Mouse (Mus musculus) CD4-positive, CD25-positive, alpha-beta regulatory T cell, adult 2 months (primary cell): ENCODE measurements around the gene Ino80d.

Experiments
- DNase-seq: peaks from one replicate; pipeline ENCODE4 v3.0.0-alpha.2; 2012; ENCODE audit warnings: low read depth, low spot score

Gene Ino80d

GRCm38 (mm10) chr1:62991021-62991420, 123.4 kb downstream of the Ino80d start:
- no peak for DNase-seq

DNA sequence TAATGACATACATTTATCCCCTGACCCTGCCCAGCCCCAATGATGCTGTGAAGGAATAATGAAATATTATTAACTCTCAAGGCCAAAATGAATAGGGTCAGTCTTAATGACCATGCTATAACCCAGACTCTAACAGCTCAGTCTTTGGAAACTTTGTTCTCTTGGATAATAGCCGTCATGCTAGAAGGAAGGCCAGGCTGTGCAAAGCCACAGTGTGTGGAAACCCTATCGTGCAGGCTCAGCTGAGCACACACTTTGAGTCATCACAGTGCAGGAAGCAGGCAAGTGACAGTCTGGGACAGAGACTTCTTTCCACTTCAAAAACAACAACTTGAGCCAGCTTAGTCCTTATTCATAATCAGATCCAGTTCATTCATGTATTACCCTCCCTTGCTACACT, 126.9 kb downstream of the Ino80d start:
- no peak for DNase-seq

GRCm38 (mm10) chr1:62986267-62986666, 128.2 kb downstream of the Ino80d start:
- DNase-seq: peak; percentile 76

DNA sequence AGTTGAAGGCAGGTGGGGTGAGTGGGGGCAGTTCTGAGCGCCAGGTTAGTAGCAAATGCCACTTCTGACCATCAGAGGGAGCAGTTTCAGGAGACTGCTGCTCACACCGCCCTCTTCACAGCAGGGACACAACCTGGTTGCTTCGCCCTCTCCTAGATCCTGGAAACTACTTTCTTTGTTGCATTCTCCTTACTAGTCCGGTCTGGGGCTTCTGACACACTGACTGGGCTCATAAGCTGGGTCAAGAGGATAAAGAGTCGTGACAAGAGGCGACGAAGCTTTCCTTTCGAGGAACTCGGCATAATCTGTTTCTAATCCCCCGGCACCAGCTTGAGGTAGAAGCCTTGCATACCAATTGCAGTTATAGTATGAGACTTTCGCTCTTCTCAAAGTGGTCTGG, 129.9 kb downstream of the Ino80d start:
- DNase-seq: peak; percentile 64

GRCm38 (mm10) chr1:62976742-62977141, 137.7 kb downstream of the Ino80d start:
- DNase-seq: no peak

- DNase-seq: peak; percentile 55
Observed at GRCm38 (mm10) chr1:62966885-62967284, 147.6 kb downstream of the Ino80d start.

DNA sequence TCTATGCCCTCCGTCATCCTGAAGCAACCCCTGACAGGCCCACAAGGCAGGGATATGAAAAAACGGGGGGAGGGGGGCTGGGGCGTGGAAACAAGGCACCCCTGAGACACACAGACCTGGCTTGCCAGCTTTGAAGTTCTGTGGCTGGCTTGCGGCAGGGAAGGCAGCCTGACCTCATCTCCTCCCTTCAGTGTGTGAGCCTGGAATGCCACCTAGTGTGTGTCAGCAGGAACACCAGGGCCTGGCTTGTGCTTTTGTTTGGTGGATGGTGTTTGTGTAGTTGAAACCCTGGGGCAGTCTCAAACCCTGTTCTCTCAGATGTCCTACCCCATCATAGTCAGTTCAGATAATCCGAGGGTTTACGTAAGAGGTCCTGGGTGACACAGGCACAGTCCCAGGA, 150.2 kb downstream of the Ino80d start:
- DNase-seq: peak; percentile 56

GRCm38 (mm10) chr1:62956942-62957645, 157.4 kb downstream of the Ino80d start:
- DNase-seq: no peak

- no peak for DNase-seq
Observed at GRCm38 (mm10) chr1:62956526-62956925, 157.9 kb downstream of the Ino80d start.

- no peak for DNase-seq
Observed at GRCm38 (mm10) chr1:62955340-62955739, 159.1 kb downstream of the Ino80d start.

GRCm38 (mm10) chr1:62953036-62953435, 161.4 kb downstream of the Ino80d start:
- DNase-seq: no peak

DNA sequence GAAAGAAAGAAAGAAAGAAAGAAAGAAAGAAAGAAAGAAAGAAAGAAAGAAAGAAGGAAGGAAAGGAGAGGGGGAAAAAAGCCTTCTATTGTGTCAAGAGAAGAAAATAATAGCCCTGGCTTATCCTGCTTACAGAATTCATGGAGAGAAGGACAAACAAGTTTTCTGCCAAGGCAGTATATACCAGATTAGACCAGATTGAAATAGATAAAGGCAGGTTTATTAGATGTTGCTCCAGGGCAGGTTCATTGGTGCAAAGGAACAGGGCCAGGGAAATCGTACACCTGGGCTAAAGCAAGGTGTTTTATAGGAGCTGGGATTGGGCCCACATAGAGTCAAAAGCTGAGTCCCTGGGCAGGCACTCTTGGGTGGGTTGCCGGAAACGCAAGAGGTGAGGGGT, 162.1 kb downstream of the Ino80d start:
- DNase-seq: no peak

DNA sequence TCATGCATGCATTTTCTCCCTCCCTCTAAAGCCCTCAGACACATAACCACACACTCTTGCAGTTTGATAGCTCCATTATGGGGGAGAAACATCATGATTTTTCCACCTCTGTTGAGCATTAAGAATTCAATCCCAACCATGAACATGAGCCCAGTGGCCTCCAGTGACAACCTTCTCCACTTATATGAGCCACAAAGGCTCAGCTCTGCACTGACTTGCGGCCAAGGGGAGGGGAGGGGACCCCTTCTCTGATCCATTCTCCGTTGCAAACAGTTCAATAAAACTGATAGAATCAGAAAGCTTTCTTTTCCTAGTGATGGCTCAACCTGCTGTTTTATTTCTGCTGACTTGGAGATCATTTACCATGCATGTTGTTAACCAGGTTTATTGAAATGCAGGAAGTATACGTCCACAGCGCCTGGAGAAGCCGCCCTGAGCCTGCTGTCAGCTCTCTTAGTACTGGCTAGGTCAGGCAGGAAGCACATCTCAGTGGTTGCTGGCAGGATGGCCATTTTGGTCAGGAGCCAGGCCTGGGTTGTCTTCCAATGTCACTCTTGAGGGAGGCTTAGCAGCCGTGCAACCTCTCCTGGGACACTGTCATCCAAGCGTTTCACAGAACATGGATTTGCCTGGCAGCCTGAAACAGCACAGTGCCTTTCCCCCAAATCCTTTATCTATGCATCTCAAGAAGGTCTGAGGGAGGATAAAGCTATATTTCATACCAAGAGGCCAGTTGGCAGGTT, 163.2 kb downstream of the Ino80d start:
- no peak for DNase-seq

GRCm38 (mm10) chr1:62950526-62950925, 163.9 kb downstream of the Ino80d start:
- DNase-seq: no peak

DNA sequence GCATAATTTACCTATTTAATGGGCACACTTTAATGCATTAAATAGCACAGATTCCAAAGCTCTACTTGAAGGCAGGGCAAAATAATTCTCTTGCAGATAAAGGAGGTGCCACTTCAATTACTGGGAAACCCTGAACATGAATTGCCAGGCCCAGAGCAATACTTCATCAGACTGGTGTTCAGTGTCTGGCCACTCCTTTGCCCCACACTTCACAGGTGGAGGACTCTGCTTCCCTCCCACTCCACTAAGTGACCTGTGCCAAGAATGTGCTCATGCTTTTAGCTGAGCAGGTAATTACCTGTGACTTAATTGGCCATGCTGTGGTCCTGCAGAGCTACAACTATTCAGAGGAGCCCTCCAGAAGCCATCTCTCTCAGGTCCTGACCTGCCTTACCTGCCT, 166.7 kb downstream of the Ino80d start:
- DNase-seq: no peak

- no peak for DNase-seq
Observed at GRCm38 (mm10) chr1:62946987-62947386, 167.5 kb downstream of the Ino80d start.

- no peak for DNase-seq
Observed at GRCm38 (mm10) chr1:62934752-62935329, 179.6 kb downstream of the Ino80d start.

GRCm38 (mm10) chr1:62934100-62934513, 180.4 kb downstream of the Ino80d start:
- no peak for DNase-seq

DNA sequence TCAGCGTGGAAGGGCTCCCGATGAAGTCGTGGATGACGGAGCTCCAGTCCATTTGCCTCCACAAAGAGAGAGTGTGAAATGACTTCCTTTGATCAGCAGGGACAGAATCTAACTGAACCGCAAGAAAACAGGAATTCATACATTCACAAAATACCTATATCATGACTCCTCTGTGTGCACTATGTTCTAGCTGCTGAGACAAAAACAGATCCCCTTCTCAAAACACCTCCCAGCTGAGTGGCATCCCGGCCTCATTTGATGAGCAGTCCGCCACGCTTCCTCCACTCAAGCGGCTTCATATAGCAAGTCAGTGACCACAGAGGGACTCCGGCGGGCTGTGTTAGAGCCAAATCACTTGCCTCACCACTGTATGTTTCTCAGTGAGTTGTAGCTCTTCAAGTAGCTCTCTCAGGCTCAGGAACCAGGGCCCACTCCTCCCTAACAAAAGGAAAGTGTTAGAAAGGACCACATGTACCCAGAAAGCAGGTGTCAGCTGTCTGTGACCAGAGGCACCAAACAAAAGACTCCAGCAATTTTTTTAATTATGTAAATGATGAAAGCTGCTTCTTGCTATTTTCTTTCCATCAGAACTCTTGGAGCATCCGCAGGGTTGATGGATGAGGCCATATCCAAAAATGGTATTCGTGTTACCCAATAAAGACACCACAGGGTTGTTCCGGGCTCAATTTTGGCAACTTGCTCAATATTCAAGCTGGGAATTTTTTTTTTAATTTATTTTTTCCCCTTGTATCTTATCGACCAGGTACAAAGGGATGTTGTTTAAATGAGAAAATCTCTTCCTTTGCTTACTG, 181.0 kb downstream of the Ino80d start:
- no peak for DNase-seq

DNA sequence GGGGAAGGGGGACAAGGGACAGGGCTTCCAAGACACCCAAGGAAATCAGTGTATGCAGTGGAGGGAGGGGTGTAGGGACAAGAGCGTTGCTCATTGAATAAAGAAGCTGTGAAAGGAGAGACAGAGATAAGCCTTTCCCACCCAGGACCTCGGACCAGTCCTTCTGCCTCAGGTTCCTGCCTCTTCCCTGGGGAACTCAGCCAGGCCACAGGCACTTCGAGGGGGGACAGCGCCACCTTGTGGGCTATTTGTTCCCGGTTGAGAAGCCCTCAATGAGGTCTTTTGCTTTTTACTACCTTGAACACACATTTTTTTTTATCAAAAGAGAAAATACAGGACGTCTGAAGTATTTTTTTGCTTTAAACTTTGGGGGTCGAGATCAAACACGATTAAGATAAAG, 185.0 kb downstream of the Ino80d start:
- DNase-seq: peak; percentile 79

- DNase-seq: no peak
Observed at GRCm38 (mm10) chr1:62919219-62919618, 195.2 kb downstream of the Ino80d start.

GRCm38 (mm10) chr1:62916609-62917008, 197.9 kb downstream of the Ino80d start:
- no peak for DNase-seq
